Mouse (Mus musculus) neural tube, embryonic 14.5 days (tissue): ENCODE measurements around the gene Gpr18. TPM values are rescaled to one million over a fixed set of nuclear protein-coding genes. Genes with fewer than 3 reads are reported as not detected.

Experiments
- ATAC-seq: fragments of 200-750 bp; cut with Nextera tagmentation; 2 replicates; pipeline ENCODE4 v1.8.0; 2017; ENCODE audit warnings: low read depth, mild to moderate bottlenecking, moderate TSS enrichment, moderate library complexity
- H3K27ac ChIP-seq: fragments of 300-500 bp; sonication (generic); 2 replicates; pipeline ENCODE4 v1.5.1; 2014; ENCODE audit warnings: low read depth, mild to moderate bottlenecking, control low read depth, low read length, moderate library complexity, mixed read lengths
- H3K27me3 ChIP-seq: fragments of 300-500 bp; sonication (generic); 2 replicates; pipeline ENCODE4 v1.6.1; 2014; ENCODE audit warnings: low read length; ENCODE audit not compliant: control insufficient read depth, insufficient read depth
- H3K36me3 ChIP-seq: fragments of 300-500 bp; sonication (generic); 2 replicates; pipeline ENCODE4 v1.6.1; 2014; ENCODE audit warnings: low read length, mixed read lengths; ENCODE audit not compliant: control insufficient read depth, insufficient read depth
- H3K4me1 ChIP-seq: fragments of 300-500 bp; sonication (generic); 2 replicates; pipeline ENCODE4 v1.6.1; 2014; ENCODE audit warnings: low read length; ENCODE audit not compliant: control insufficient read depth, insufficient read depth
- H3K4me2 ChIP-seq: fragments of 300-500 bp; sonication (generic); 2 replicates; pipeline ENCODE4 v1.6.1; 2014; ENCODE audit warnings: mild to moderate bottlenecking, low read depth, low read length, control low read depth
- H3K4me3 ChIP-seq: fragments of 300-500 bp; sonication (generic); 2 replicates; pipeline ENCODE4 v1.5.1; 2014; ENCODE audit warnings: low read depth, low read length, control low read depth, mixed read lengths
- H3K9ac ChIP-seq: fragments of 300-500 bp; sonication (generic); replicated peaks from 2 replicates; pipeline ENCODE4 v1.6.1; 2014; ENCODE audit warnings: low read depth, mild to moderate bottlenecking, control low read depth, low read length, mixed read lengths
- H3K9me3 ChIP-seq: fragments of 300-500 bp; sonication (generic); 2 replicates; pipeline ENCODE4 v1.6.1; 2016; ENCODE audit warnings: low read length; ENCODE audit not compliant: control insufficient read depth
- WGBS: fragments of 180-500 bp; shearing (Covaris S2); extraction: QIAGEN DNeasy Blood & Tissue Kit; methylation state at CpG from one replicate; pipeline ENCODE4 v1.1.7; 2014; 5-methylcytosine and 5-hydroxymethylcytosine counted together
- polyA plus RNA-seq: library from polyadenylated mRNA; unstranded; fragments of >200 nt; fragmentation: Nextera tagmentation; extraction: Ambion mirVana; gene quantifications from 2 replicates; pipeline ENCODE4 v1.2.1, GENCODE M21; 2014

The Gpr18 gene
- polyA plus RNA-seq, 1 experiment from 2014 or later = 0.54 TPM

DNA sequence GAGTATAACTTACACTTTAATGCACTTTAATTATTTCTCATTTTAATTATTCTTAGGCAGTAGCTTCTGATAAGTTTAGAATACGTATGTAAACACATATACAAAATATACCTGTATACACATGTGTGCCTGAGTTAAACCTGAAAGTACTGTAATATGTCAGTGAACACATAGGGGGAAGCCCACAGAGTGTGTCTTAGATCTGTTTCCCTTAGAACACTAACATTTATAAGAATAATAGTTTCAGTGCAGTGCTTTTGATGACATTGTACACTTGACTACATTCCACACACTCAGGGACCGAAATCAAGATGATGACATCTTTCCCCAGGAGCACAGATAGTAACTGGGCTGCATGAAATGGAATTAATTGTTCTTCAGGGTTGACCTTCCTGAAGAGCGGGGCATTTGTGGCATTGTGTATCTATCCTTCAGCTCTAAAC, 44.0 kb upstream of the Gpr18 start:
- ATAC-seq = no peak
- H3K27me3 ChIP-seq = no peaks in the 10 kb centered on the region
- no peak overlapping the region for H3K9ac ChIP-seq
- H3K36me3 ChIP-seq = no peaks in the 10 kb centered on the region
- no peaks in the 10 kb centered on the region for H3K9me3 ChIP-seq
- no peak overlapping the region for H3K4me2 ChIP-seq
- H3K27ac ChIP-seq = no peak overlapping the region
- whole genome bisulfite sequencing = 94% methylated on average over 3 of the region's 3 CpGs
- H3K4me1 ChIP-seq = no peaks in the 10 kb centered on the region
- H3K4me3 ChIP-seq = no peak overlapping the region

DNA sequence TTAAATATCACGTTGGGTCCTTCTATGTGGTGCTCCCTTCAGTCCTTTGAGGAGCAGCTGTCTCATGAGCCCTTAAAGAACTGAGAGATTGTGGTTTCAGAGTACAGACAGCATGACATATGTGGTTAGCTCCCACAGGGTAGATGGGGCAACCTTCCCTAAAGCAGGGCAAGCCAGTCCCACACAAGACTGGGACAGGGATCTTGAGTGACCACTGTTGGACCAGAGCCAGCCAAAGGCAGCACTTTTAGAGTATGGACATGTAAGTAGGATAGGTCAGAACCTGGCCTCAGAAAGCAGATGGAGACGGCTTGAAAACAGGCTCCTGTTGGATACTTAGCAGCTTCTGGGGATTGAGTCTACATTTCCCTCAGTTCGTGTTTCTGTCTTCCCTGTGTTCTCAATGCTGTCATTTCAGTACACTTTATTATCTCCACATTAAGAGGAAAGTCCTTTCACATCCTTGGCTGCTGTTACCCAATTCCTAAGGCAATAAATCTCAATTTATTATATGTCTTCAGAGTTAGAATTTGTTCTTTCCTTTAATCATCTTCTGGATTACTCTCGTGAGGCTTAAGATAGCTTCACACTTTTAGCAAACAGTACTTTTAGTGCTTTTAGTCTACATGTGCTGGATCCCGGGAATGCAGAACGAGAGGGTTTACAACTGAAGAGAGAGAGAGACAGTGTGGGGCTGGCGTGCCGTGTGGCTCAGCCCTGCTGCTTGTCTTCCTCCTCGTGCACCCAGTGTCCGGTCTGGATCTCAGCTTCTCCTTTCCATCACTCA, 43.4 kb upstream of the Gpr18 start:
- Histone ChIP-seq H3K4me2 (no peak overlapping the region), H3K4me3 (no peak overlapping the region), H3K9me3 (no peaks in the 10 kb centered on the region), H3K9ac (no peak overlapping the region), H3K27me3 (no peaks in the 10 kb centered on the region), H3K36me3 (no peaks in the 10 kb centered on the region), H3K4me1 (no peaks in the 10 kb centered on the region), H3K27ac (no peak overlapping the region)
- WGBS = 65% methylated on average over 10 of the region's 10 CpGs
- ATAC-seq = no peak

DNA sequence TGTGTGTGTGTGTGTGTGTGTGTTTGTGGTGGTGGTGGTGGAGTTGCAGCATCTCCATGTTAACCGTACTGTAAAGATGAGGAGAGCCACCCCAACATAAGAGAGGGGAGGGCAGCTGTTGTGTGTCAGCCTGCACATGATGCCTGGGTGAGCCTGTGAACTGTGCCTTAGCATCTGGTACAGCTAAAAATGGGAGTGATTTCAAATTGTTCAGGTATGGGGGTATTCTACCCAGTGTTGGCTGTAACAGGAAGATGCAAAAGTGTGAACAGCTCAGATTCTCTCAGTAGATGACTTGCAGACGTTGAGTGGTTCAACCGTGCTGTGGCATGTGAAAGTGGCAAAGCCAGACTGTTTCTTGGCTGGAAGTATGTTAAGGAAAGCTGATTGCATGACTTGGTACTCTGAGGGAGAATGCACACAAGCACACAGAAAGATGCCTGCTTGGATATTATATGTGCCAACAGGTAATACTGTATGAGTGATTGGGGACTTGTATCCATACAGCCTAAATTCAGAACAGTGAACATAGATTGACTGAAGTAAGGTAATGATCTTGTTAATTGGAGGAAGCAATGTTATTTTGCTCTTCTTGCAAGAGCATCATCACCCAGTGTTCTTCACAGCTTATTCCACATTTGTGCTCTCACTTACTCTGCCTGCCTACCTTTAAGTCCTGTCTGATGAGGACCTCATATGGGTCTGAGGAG, 42.6 kb upstream of the Gpr18 start:
- H3K9me3 ChIP-seq = no peaks in the 10 kb centered on the region
- 93% methylated on average over 3 of the region's 3 CpGs for WGBS
- ATAC-seq = no peak
- H3K4me1 ChIP-seq = no peaks in the 10 kb centered on the region
- H3K4me2 ChIP-seq = no peak overlapping the region
- no peak overlapping the region for H3K9ac ChIP-seq
- no peak overlapping the region for H3K27ac ChIP-seq
- H3K27me3 ChIP-seq = no peaks in the 10 kb centered on the region
- H3K4me3 ChIP-seq = no peak overlapping the region
- H3K36me3 ChIP-seq = no peaks in the 10 kb centered on the region

DNA sequence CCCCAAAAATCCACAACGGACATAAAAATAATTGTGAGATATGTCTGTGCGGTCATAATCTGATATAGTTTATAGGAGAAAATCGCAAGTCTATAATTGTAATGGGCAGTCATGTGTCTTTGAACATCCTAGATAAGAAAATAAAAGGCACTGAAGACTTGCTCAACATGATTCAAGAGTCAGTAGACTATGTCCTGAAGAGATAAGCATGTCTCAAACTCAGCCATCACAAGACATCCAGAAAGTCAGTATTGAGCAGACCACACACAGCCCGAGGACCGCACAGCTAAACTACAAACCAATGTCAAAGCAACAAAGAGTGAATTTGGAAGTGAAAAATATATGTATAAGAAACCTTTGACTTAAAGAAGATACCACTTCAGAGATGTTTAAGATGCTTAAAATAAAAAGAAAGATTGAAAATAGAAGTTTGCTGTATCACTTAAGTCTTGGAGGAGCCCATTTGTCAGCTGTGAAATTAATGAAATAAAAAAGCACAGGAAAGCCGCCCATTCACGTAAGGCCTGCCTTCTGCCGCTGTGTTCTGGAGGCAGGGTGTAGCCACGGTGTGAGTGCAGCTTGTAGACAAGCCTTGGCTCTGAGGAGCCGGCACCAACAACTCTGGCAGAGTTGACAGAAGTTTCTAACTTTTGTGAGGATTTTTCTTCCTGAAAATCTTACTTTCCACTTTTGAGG, 41.7 kb upstream of the Gpr18 start:
- Histone ChIP-seq H3K4me2 (no peak overlapping the region), H3K4me3 (no peak overlapping the region), H3K9me3 (no peaks in the 10 kb centered on the region), H3K27me3 (no peaks in the 10 kb centered on the region), H3K36me3 (no peaks in the 10 kb centered on the region), H3K27ac (no peak overlapping the region), H3K9ac (no peak overlapping the region), H3K4me1 (no peaks in the 10 kb centered on the region)
- no peak for ATAC-seq
- 92% methylated on average over 10 of the region's 10 CpGs for WGBS

DNA sequence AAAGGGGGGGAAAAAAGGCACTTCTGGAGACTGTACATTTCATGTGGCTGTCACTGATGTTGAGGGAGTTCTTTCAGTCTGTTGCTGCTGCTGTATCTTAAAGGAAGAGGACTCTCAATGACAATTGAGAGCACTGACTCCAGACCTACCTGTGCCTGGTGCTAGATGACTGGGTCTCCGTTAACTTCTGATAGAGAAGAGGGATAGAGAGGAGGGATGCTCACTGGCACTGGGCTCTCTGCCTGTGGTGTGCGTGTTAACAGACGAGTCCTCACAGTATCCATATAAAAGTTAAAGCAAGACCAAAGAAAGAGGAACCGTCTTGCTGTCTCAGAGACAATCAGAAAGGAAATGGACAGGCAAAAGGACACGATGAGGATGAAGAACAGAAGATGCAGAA, 40.7 kb upstream of the Gpr18 start:
- WGBS = 94% methylated on average over 5 of the region's 5 CpGs
- H3K27me3 ChIP-seq = no peaks in the 10 kb centered on the region
- H3K9ac ChIP-seq = no peak overlapping the region
- H3K9me3 ChIP-seq = no peaks in the 10 kb centered on the region
- H3K4me1 ChIP-seq = no peaks in the 10 kb centered on the region
- no peak overlapping the region for H3K27ac ChIP-seq
- ATAC-seq = no peak
- no peaks in the 10 kb centered on the region for H3K36me3 ChIP-seq
- H3K4me3 ChIP-seq = no peak overlapping the region
- no peak overlapping the region for H3K4me2 ChIP-seq

DNA sequence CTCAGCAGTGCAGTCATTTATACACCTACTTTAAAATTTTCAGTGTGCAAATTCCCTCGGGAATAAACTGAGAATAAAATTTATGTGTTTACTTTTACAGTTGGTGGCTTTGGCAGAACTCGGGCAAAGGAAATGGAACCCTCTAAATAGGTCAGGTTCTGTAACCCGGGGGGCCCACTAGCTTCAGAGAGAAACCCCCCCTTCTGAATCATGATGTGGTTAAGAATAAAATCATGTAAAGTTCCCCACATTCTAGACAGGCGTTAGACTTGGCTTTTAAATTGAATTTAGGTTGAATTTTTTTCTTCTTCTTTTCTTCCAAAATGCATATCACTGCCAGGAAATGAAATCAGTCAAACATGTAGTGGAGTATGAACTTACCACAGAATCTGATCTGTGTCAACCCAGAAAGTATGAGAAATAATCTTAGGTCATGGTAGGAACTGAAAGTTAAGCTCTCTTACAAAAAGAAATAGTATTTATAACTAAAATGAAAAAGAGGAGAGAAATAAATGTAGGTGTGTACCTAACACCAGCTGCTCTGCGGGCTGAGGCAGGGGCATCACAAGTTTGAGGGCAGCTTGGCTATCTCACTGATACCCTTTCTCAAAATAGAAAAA, 39.7 kb upstream of the Gpr18 start:
- H3K27me3 ChIP-seq = no peaks in the 10 kb centered on the region
- no peak overlapping the region for H3K4me3 ChIP-seq
- no peaks in the 10 kb centered on the region for H3K36me3 ChIP-seq
- ATAC-seq = no peak
- H3K9me3 ChIP-seq = no peaks in the 10 kb centered on the region
- no peaks in the 10 kb centered on the region for H3K4me1 ChIP-seq
- no peak overlapping the region for H3K4me2 ChIP-seq
- H3K9ac ChIP-seq = no peak overlapping the region
- 83% methylated on average over 5 of the region's 5 CpGs for WGBS
- no peak overlapping the region for H3K27ac ChIP-seq

DNA sequence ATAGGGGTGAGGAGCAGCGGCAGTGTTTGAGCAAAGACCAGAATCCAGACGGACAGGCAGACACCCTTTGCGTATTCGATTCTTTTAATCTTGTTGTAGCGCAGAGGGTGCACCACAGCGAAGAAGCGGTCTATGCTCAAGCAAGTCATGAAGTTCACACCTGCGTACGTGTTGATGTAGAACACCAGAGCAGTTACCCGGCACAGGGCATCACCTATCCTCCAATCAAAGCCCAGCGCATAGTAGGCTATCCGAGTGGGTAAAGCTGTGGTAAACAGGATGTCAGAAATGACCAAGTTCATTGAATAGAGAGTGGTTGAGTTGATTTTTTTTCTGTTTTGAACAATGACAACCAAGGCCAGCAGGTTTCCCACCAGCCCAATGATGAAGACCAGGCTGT, 39.0 kb upstream of the Gpr18 start:
- 98% methylated on average over 12 of the region's 12 CpGs for WGBS
- ATAC-seq = no peak
- Histone ChIP-seq H3K27ac (no peak overlapping the region), H3K4me2 (no peak overlapping the region), H3K9ac (no peak overlapping the region), H3K4me3 (no peak overlapping the region), H3K36me3 (no peaks in the 10 kb centered on the region), H3K4me1 (no peaks in the 10 kb centered on the region), H3K9me3 (no peaks in the 10 kb centered on the region), H3K27me3 (no peaks in the 10 kb centered on the region)

DNA sequence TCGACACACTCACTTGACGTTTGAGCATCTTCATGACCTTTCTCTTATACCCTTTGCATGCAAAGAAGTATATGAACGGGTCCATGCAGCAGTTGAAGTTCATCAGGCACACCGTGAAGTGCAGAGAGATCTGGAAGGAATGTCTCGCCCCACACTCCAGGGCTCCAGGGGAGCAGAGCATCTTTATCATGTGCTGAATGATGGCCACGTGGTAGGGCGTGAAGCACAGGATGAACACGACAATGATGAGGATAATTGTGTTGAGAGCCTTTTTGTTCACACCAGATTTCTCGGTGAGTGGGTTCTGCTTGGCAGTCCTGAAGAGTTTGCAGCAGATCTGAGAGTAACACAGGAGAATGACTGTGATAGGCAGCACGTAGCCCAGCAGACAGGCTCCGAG, 38.5 kb upstream of the Gpr18 start:
- Histone ChIP-seq H3K27ac (no peak overlapping the region), H3K4me1 (no peaks in the 10 kb centered on the region), H3K27me3 (no peaks in the 10 kb centered on the region), H3K9ac (no peak overlapping the region), H3K4me2 (no peak overlapping the region), H3K4me3 (no peak overlapping the region), H3K36me3 (no peaks in the 10 kb centered on the region), H3K9me3 (no peaks in the 10 kb centered on the region)
- WGBS = 96% methylated on average over 11 of the region's 11 CpGs
- ATAC-seq = no peak

DNA sequence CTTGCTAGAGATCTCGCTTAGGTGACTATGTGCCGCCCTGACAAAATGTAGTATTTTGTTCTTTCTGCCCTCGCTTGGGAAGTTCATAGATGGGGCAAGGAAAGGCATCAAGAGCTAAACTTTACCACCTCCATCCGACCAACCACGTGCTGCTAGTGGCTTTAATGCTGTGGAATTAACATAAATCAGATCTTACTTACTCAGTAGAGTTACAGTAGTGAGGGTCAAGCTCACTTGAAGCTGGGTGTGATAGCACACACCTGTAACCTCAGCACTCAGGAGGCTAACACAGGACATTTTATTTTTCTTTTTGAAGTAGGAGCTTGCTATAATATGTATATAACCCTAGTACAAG, 36.4 kb upstream of the Gpr18 start:
- Histone ChIP-seq H3K27ac (no peak overlapping the region), H3K4me2 (no peak overlapping the region), H3K36me3 (no peaks in the 10 kb centered on the region), H3K9me3 (no peaks in the 10 kb centered on the region), H3K4me3 (no peak overlapping the region), H3K27me3 (no peaks in the 10 kb centered on the region), H3K4me1 (no peaks in the 10 kb centered on the region), H3K9ac (no peak overlapping the region)
- WGBS = 91% methylated on average over 5 of the region's 5 CpGs
- no peak for ATAC-seq
